Mouse (Mus musculus): ENCODE measurements around the gene Tenm1.

- TF ChIP-seq HCFC1 (IDR thresholded peaks at IDR 0.05; ENCODE audit: borderline replicate concordance, insufficient read depth, low read length) (no peak), CHD2 (IDR thresholded peaks at IDR 0.05; ENCODE audit: low read depth, low read length) (no peak), MAFK (IDR thresholded peaks at IDR 0.05; ENCODE audit: insufficient read depth, low read depth, low read length) (no peak), ZC3H11A (IDR thresholded peaks at IDR 0.05; ENCODE audit: borderline replicate concordance, low read depth, low read length) (no peak), ZNF384 (IDR thresholded peaks at IDR 0.05; ENCODE audit: low read depth, low read length) (no peak)
These were observed 926.5 kb downstream of the Tenm1 start, which contains the start of gene Sh2d1a for GRCm38 (mm10) chrX:42502291-42503043.
